Mouse (Mus musculus): ENCODE data around the gene Ppef1. TPM values are rescaled to one million over a fixed set of nuclear protein-coding genes. Genes with fewer than 3 reads are reported as not detected.

Ppef1 gene
- total and polyA plus RNA-seq, 3 experiments = not detected

- no peak overlapping the region for H3K4me3 ChIP-seq (ENCODE audit: low read depth, low read length)
- H3K9me3 ChIP-seq (replicated peaks) = no peaks in the 10 kb centered on the region
- peaks cover 8% of the 10 kb centered on the region for H3K36me3 ChIP-seq (replicated peaks)
- 0 out of 2 replicates have a peak, but pooled peaks cover 2% of the 10 kb centered on the region for H3K27me3 ChIP-seq (ENCODE audit: insufficient read depth, low read length)
- no peaks in the 10 kb centered on the region for H3K4me1 ChIP-seq (ENCODE audit: insufficient read depth, low read depth, low read length)
- DNase-seq (ENCODE audit: low spot score) = no peak
- TF ChIP-seq GATA1 (IDR thresholded peaks at IDR 0.05; ENCODE audit: borderline replicate concordance, low read length) = no peak
- TF ChIP-seq TAL1 (conservative IDR thresholded peaks at IDR 0.05; ENCODE audit: low read depth, low read length) = no peak
- TF ChIP-seq POLR2AphosphoS5 (IDR thresholded peaks at IDR 0.05; ENCODE audit: insufficient replicate concordance, low read depth, low read length) = no peak
- TF ChIP-seq GATA2 (IDR thresholded peaks at IDR 0.05; ENCODE audit: borderline replicate concordance, low read depth, low read length) = no peak
- TF ChIP-seq CTCF (IDR thresholded peaks at IDR 0.05; ENCODE audit: low read depth, low read length) = no peak
- ATAC-seq (ENCODE audit: extremely low read depth, insufficient number of reproducible peaks, low FRiP score, poor library complexity, severe bottlenecking) = no peak
Observed at GRCm38 (mm10) chrX:160603316-160603715, 132.2 kb downstream of the Ppef1 start.

GRCm38 (mm10) chrX:160602770-160603169 is 132.8 kb downstream of the Ppef1 start:
- Histone ChIP-seq H3K27me3 (ENCODE audit: insufficient read depth, low read length) (0 out of 2 replicates have a peak, but pooled peaks cover 2% of the 10 kb centered on the region), H3K36me3 (replicated peaks) (peaks cover 11% of the 10 kb centered on the region), H3K4me1 (ENCODE audit: insufficient read depth, low read depth, low read length) (no peaks in the 10 kb centered on the region), H3K9me3 (replicated peaks) (no peaks in the 10 kb centered on the region), H3K4me3 (ENCODE audit: low read depth, low read length) (no peak overlapping the region)
- no peak for ATAC-seq (ENCODE audit: extremely low read depth, insufficient number of reproducible peaks, low FRiP score, poor library complexity, severe bottlenecking)
- TF ChIP-seq CTCF (IDR thresholded peaks at IDR 0.05; ENCODE audit: low read depth, low read length) = no peak
- no peak for TF ChIP-seq POLR2AphosphoS5 (IDR thresholded peaks at IDR 0.05; ENCODE audit: insufficient replicate concordance, low read depth, low read length)
- no peak for TF ChIP-seq GATA2 (IDR thresholded peaks at IDR 0.05; ENCODE audit: borderline replicate concordance, low read depth, low read length)
- no peak for TF ChIP-seq TAL1 (conservative IDR thresholded peaks at IDR 0.05; ENCODE audit: low read depth, low read length)
- no peak for TF ChIP-seq GATA1 (IDR thresholded peaks at IDR 0.05; ENCODE audit: borderline replicate concordance, low read length)
- no peak for DNase-seq (ENCODE audit: low spot score)

GRCm38 (mm10) chrX:160601053-160601452 is 134.5 kb downstream of the Ppef1 start:
- 0 out of 2 replicates have a peak, but pooled peaks cover 2% of the 10 kb centered on the region for H3K27me3 ChIP-seq (ENCODE audit: insufficient read depth, low read length)
- no peak overlapping the region for H3K4me3 ChIP-seq (ENCODE audit: low read depth, low read length)
- H3K9me3 ChIP-seq (replicated peaks) = no peaks in the 10 kb centered on the region
- H3K4me1 ChIP-seq (ENCODE audit: insufficient read depth, low read depth, low read length) = no peaks in the 10 kb centered on the region
- DNase-seq (ENCODE audit: low spot score) (no peak), ATAC-seq (ENCODE audit: extremely low read depth, insufficient number of reproducible peaks, low FRiP score, poor library complexity, severe bottlenecking) (no peak)
- H3K36me3 ChIP-seq (replicated peaks) = peaks cover 21% of the 10 kb centered on the region
- TF ChIP-seq POLR2AphosphoS5 (IDR thresholded peaks at IDR 0.05; ENCODE audit: insufficient replicate concordance, low read depth, low read length) (no peak), TAL1 (conservative IDR thresholded peaks at IDR 0.05; ENCODE audit: low read depth, low read length) (no peak), GATA1 (IDR thresholded peaks at IDR 0.05; ENCODE audit: borderline replicate concordance, low read length) (no peak), GATA2 (IDR thresholded peaks at IDR 0.05; ENCODE audit: borderline replicate concordance, low read depth, low read length) (no peak), CTCF (IDR thresholded peaks at IDR 0.05; ENCODE audit: low read depth, low read length) (no peak)

GRCm38 (mm10) chrX:160598562-160599458 is 136.8 kb downstream of the Ppef1 start:
- ATAC-seq (ENCODE audit: extremely low read depth, insufficient number of reproducible peaks, low FRiP score, poor library complexity, severe bottlenecking) = no peak
- no peak for DNase-seq (ENCODE audit: low spot score)
- no peak for TF ChIP-seq GATA2 (IDR thresholded peaks at IDR 0.05; ENCODE audit: borderline replicate concordance, low read depth, low read length)
- TF ChIP-seq POLR2AphosphoS5 (IDR thresholded peaks at IDR 0.05; ENCODE audit: insufficient replicate concordance, low read depth, low read length) = no peak
- TF ChIP-seq CTCF (IDR thresholded peaks at IDR 0.05; ENCODE audit: low read depth, low read length) = no peak
- TF ChIP-seq GATA1 (IDR thresholded peaks at IDR 0.05; ENCODE audit: borderline replicate concordance, low read length) = no peak
- TF ChIP-seq TAL1 (conservative IDR thresholded peaks at IDR 0.05; ENCODE audit: low read depth, low read length) = no peak

GRCm38 (mm10) chrX:160598055-160598454 is 137.5 kb downstream of the Ppef1 start:
- H3K4me1 ChIP-seq (ENCODE audit: insufficient read depth, low read depth, low read length) = no peaks in the 10 kb centered on the region
- no peak for TF ChIP-seq GATA2 (IDR thresholded peaks at IDR 0.05; ENCODE audit: borderline replicate concordance, low read depth, low read length)
- no peak for TF ChIP-seq GATA1 (IDR thresholded peaks at IDR 0.05; ENCODE audit: borderline replicate concordance, low read length)
- no peak for TF ChIP-seq POLR2AphosphoS5 (IDR thresholded peaks at IDR 0.05; ENCODE audit: insufficient replicate concordance, low read depth, low read length)
- TF ChIP-seq TAL1 (conservative IDR thresholded peaks at IDR 0.05; ENCODE audit: low read depth, low read length) = no peak
- no peak for TF ChIP-seq CTCF (IDR thresholded peaks at IDR 0.05; ENCODE audit: low read depth, low read length)
- no peak overlapping the region for H3K4me3 ChIP-seq (ENCODE audit: low read depth, low read length)
- no peaks in the 10 kb centered on the region for H3K9me3 ChIP-seq (replicated peaks)
- no peak for DNase-seq (ENCODE audit: low spot score)
- ATAC-seq (ENCODE audit: extremely low read depth, insufficient number of reproducible peaks, low FRiP score, poor library complexity, severe bottlenecking) = no peak
- peaks cover 22% of the 10 kb centered on the region for H3K36me3 ChIP-seq (replicated peaks)
- H3K27me3 ChIP-seq (ENCODE audit: insufficient read depth, low read length) = no peaks in the 10 kb centered on the region

More at GRCm38 (mm10) chrX:160598562-160599458, 136.8 kb downstream of the Ppef1 start:
- Histone ChIP-seq H3K36me3 (replicated peaks) (peaks cover 21% of the 10 kb centered on the region), H3K4me3 (ENCODE audit: low read depth, low read length) (no peak overlapping the region), H3K9me3 (replicated peaks) (no peaks in the 10 kb centered on the region), H3K27me3 (ENCODE audit: insufficient read depth, low read length) (0 out of 2 replicates have a peak, but pooled peaks cover 2% of the 10 kb centered on the region), H3K4me1 (ENCODE audit: insufficient read depth, low read depth, low read length) (no peaks in the 10 kb centered on the region)

- no peaks in the 10 kb centered on the region for H3K27me3 ChIP-seq (ENCODE audit: insufficient read depth, low read length)
- DNase-seq (ENCODE audit: low spot score) (no peak), ATAC-seq (ENCODE audit: extremely low read depth, insufficient number of reproducible peaks, low FRiP score, poor library complexity, severe bottlenecking) (no peak)
- no peak for TF ChIP-seq TAL1 (conservative IDR thresholded peaks at IDR 0.05; ENCODE audit: low read depth, low read length)
- no peak for TF ChIP-seq GATA2 (IDR thresholded peaks at IDR 0.05; ENCODE audit: borderline replicate concordance, low read depth, low read length)
- no peak for TF ChIP-seq POLR2AphosphoS5 (IDR thresholded peaks at IDR 0.05; ENCODE audit: insufficient replicate concordance, low read depth, low read length)
- no peak for TF ChIP-seq GATA1 (IDR thresholded peaks at IDR 0.05; ENCODE audit: borderline replicate concordance, low read length)
- no peak for TF ChIP-seq CTCF (IDR thresholded peaks at IDR 0.05; ENCODE audit: low read depth, low read length)
- H3K9me3 ChIP-seq (replicated peaks) = no peaks in the 10 kb centered on the region
- no peaks in the 10 kb centered on the region for H3K4me1 ChIP-seq (ENCODE audit: insufficient read depth, low read depth, low read length)
- H3K4me3 ChIP-seq (ENCODE audit: low read depth, low read length) = no peak overlapping the region
- H3K36me3 ChIP-seq (replicated peaks) = peaks cover 51% of the 10 kb centered on the region
Observed at GRCm38 (mm10) chrX:160592933-160593332, 142.6 kb downstream of the Ppef1 start.
